Mouse (Mus musculus): ENCODE results near the gene 6430531B16Rik. TPM values are rescaled to one million over a fixed set of nuclear protein-coding genes. Genes with fewer than 3 reads are reported as not detected.

The 6430531B16Rik gene
- polyA plus RNA-seq, 1 experiment from 2014 or later: not detected

DNA sequence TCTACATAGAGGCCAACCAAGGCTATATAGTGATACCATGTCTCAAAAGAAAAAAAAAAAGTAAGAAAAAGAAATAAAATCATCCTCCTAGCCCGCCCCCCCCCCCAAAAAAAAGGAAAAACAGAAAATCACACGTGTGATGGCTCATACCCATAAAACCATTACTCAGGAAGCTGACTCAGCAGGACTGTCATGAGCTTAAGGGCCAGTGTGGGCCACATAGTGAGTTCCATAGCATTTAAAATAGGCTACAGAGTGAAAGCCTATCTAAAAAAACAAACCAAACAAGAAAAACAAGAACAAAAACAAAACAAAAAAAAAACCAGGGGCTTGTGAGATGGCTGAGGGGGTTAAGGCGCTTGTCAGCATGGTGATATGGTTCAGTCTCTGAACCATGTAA is 2.2 kb upstream of the 6430531B16Rik start:
- WGBS: 52% methylated on average over 3 of the region's 3 CpGs
- no peak overlapping the region for H3K9ac ChIP-seq (ENCODE audit: low read length)

DNA sequence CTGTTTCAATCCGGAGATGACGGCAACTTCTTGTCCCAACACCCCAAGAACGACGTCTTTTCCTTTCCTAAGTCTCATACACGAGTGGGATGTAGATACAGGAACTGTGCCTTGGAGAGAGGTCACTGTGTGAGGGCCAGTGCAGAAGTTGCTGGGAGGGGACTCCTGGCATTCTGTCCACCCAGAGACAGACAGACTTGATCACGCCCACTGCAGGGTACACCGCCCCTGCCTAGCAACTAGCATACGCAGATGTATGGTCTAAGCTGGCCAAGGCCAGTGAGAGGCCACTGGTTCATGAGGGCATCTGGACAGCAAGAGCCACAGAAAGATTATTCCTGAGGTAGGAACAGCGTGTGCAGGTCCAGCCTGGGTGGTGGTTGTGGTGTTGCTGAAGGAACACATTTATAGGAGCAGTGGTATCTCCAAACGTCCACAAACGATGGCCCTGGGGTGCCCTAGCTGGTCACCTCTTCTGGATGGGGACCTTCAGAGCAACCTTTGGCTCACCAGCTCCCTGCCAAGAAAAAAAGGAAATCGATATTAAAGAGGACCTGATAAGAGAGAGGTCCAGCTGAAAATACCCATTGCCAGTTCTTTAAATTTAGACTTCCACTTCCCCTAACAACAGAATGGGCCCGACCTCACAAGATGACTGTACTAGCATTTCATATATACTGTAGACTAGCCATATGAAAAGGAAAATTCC is 610 bp upstream of the 6430531B16Rik start:
- no peak for ATAC-seq (ENCODE audit: insufficient number of reproducible peaks, insufficient read depth, low FRiP score, low read depth)
- peak overlapping the region; percentile 38 for H3K9ac ChIP-seq (ENCODE audit: low read length)
- H3K4me2 ChIP-seq (ENCODE audit: low read length): peak overlapping the region; percentile 88
- H3K27me3 ChIP-seq (ENCODE audit: control insufficient read depth, insufficient read depth, low read length): peaks cover 27% of the 10 kb centered on the region
- no peak overlapping the region for H3K27ac ChIP-seq (replicated peaks in 1 of 2; ENCODE audit: control insufficient read depth in 1 of 2, insufficient read depth in 1 of 2, low read depth in 2 of 2, low read length in 2 of 2)
- WGBS: 48% methylated on average over 13 of the region's 13 CpGs
- peak overlapping the region; percentile 52 to 66 for H3K4me3 ChIP-seq (ENCODE audit: control insufficient read depth in 1 of 2, insufficient read depth in 1 of 2, low read depth in 1 of 2, low read length in 2 of 2)
- 0 out of 2 replicates have a peak, but pooled peaks cover 4% of the 10 kb centered on the region for H3K9me3 ChIP-seq (ENCODE audit: control insufficient read depth, low read length)
- no peaks in the 10 kb centered on the region for H3K36me3 ChIP-seq (ENCODE audit: control insufficient read depth, insufficient read depth, low read length)
- peaks cover 0 to 10% of the 10 kb centered on the region in 2 experiments; a peak in 2 of 4 replicates for H3K4me1 ChIP-seq (ENCODE audit: control insufficient read depth in 2 of 2, insufficient read depth in 2 of 2, low read length in 2 of 2)

More for the DNA sequence above, 2.2 kb upstream of the 6430531B16Rik start:
- no peaks in the 10 kb centered on the region for H3K9me3 ChIP-seq (ENCODE audit: control insufficient read depth, low read length)
- no peak for ATAC-seq (ENCODE audit: insufficient number of reproducible peaks, insufficient read depth, low FRiP score, low read depth)
- H3K4me2 ChIP-seq (ENCODE audit: low read length): no peak overlapping the region
- H3K4me3 ChIP-seq (ENCODE audit: control insufficient read depth in 1 of 2, insufficient read depth in 1 of 2, low read depth in 1 of 2, low read length in 2 of 2): no peak overlapping the region
- peaks cover 0 to 10% of the 10 kb centered on the region in 2 experiments; a peak in 2 of 4 replicates for H3K4me1 ChIP-seq (ENCODE audit: control insufficient read depth in 2 of 2, insufficient read depth in 2 of 2, low read length in 2 of 2)
- no peak overlapping the region for H3K27ac ChIP-seq (replicated peaks in 1 of 2; ENCODE audit: control insufficient read depth in 1 of 2, insufficient read depth in 1 of 2, low read depth in 2 of 2, low read length in 2 of 2)
- H3K27me3 ChIP-seq (ENCODE audit: control insufficient read depth, insufficient read depth, low read length): peaks cover 24% of the 10 kb centered on the region
- no peaks in the 10 kb centered on the region for H3K36me3 ChIP-seq (ENCODE audit: control insufficient read depth, insufficient read depth, low read length)

GRCm38 (mm10) chr7:139975471-139975870 is 3.1 kb downstream of the 6430531B16Rik start:
- no peak overlapping the region for H3K4me3 ChIP-seq (ENCODE audit: control insufficient read depth in 1 of 2, insufficient read depth in 1 of 2, low read depth in 1 of 2, low read length in 2 of 2)
- 43% methylated on average over 5 of the region's 5 CpGs for WGBS
- H3K27me3 ChIP-seq (ENCODE audit: control insufficient read depth, insufficient read depth, low read length): peaks cover 25% of the 10 kb centered on the region
- H3K27ac ChIP-seq (replicated peaks in 1 of 2; ENCODE audit: control insufficient read depth in 1 of 2, insufficient read depth in 1 of 2, low read depth in 2 of 2, low read length in 2 of 2): no peak overlapping the region
- H3K36me3 ChIP-seq (ENCODE audit: control insufficient read depth, insufficient read depth, low read length): no peaks in the 10 kb centered on the region
- no peak for ATAC-seq (ENCODE audit: insufficient number of reproducible peaks, insufficient read depth, low FRiP score, low read depth)
- H3K4me2 ChIP-seq (ENCODE audit: low read length): no peak overlapping the region
- no peak overlapping the region for H3K9ac ChIP-seq (ENCODE audit: low read length)
- H3K4me1 ChIP-seq (ENCODE audit: control insufficient read depth in 2 of 2, insufficient read depth in 2 of 2, low read length in 2 of 2): peaks cover 0 to 12% of the 10 kb centered on the region in 2 experiments; a peak in 2 of 4 replicates
- 0 out of 2 replicates have a peak, but pooled peaks cover 4% of the 10 kb centered on the region for H3K9me3 ChIP-seq (ENCODE audit: control insufficient read depth, low read length)

- no peak overlapping the region for H3K9ac ChIP-seq (ENCODE audit: low read length)
- peaks cover 0 to 12% of the 10 kb centered on the region in 2 experiments; a peak in 2 of 4 replicates for H3K4me1 ChIP-seq (ENCODE audit: control insufficient read depth in 2 of 2, insufficient read depth in 2 of 2, low read length in 2 of 2)
- H3K4me2 ChIP-seq (ENCODE audit: low read length): no peak overlapping the region
- no peak for ATAC-seq (ENCODE audit: insufficient number of reproducible peaks, insufficient read depth, low FRiP score, low read depth)
- 64% methylated on average over 10 of the region's 10 CpGs for WGBS
- no peak overlapping the region for H3K27ac ChIP-seq (replicated peaks in 1 of 2; ENCODE audit: control insufficient read depth in 1 of 2, insufficient read depth in 1 of 2, low read depth in 2 of 2, low read length in 2 of 2)
- H3K9me3 ChIP-seq (ENCODE audit: control insufficient read depth, low read length): 0 out of 2 replicates have a peak, but pooled peaks cover 4% of the 10 kb centered on the region
- H3K27me3 ChIP-seq (ENCODE audit: control insufficient read depth, insufficient read depth, low read length): peaks cover 18% of the 10 kb centered on the region
- H3K4me3 ChIP-seq (ENCODE audit: control insufficient read depth in 1 of 2, insufficient read depth in 1 of 2, low read depth in 1 of 2, low read length in 2 of 2): no peak overlapping the region
- no peaks in the 10 kb centered on the region for H3K36me3 ChIP-seq (ENCODE audit: control insufficient read depth, insufficient read depth, low read length)
Observed at GRCm38 (mm10) chr7:139974307-139974706, 4.2 kb downstream of the 6430531B16Rik start.

- Histone ChIP-seq H3K4me2 (ENCODE audit: low read length) (no peak overlapping the region), H3K9me3 (ENCODE audit: control insufficient read depth, low read length) (0 out of 2 replicates have a peak, but pooled peaks cover 4% of the 10 kb centered on the region), H3K4me1 (ENCODE audit: control insufficient read depth in 2 of 2, insufficient read depth in 2 of 2, low read length in 2 of 2) (peaks cover 0 to 3% of the 10 kb centered on the region in 2 experiments; a peak in 2 of 4 replicates), H3K9ac (ENCODE audit: low read length) (no peak overlapping the region), H3K4me3 (ENCODE audit: control insufficient read depth in 1 of 2, insufficient read depth in 1 of 2, low read depth in 1 of 2, low read length in 2 of 2) (no peak overlapping the region), H3K36me3 (ENCODE audit: control insufficient read depth, insufficient read depth, low read length) (no peaks in the 10 kb centered on the region), H3K27me3 (ENCODE audit: control insufficient read depth, insufficient read depth, low read length) (peaks cover 15% of the 10 kb centered on the region), H3K27ac (replicated peaks in 1 of 2; ENCODE audit: control insufficient read depth in 1 of 2, insufficient read depth in 1 of 2, low read depth in 2 of 2, low read length in 2 of 2) (no peak overlapping the region)
- no peak for ATAC-seq (ENCODE audit: insufficient number of reproducible peaks, insufficient read depth, low FRiP score, low read depth)
Observed at GRCm38 (mm10) chr7:139972923-139973331, 5.6 kb downstream of the 6430531B16Rik start.

DNA sequence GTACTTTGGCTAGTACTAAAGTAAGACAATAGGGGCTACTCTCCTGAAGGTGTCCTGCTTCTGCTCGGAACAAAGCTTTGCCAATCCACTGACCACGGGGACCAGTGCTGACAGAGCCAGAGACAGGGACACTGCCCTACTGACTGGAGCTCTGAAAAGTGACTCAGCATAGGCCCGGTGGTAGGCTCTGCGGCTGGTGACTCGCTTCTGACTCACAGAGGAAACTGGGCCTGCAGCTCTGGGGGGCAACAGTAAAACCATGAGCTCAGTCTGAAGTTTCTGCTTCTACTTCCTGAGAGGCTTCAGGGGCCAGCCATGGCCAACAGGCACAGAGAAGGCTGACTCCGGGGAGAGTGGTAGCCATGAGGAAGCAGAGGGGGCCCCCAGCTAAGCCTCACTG is 7.1 kb downstream of the 6430531B16Rik start:
- Histone ChIP-seq H3K9ac (ENCODE audit: low read length) (no peak overlapping the region), H3K36me3 (ENCODE audit: control insufficient read depth, insufficient read depth, low read length) (no peaks in the 10 kb centered on the region), H3K9me3 (ENCODE audit: control insufficient read depth, low read length) (0 out of 2 replicates have a peak, but pooled peaks cover 4% of the 10 kb centered on the region), H3K4me1 (ENCODE audit: control insufficient read depth in 2 of 2, insufficient read depth in 2 of 2, low read length in 2 of 2) (peaks cover 0 to 3% of the 10 kb centered on the region in 2 experiments; a peak in 2 of 4 replicates), H3K27me3 (ENCODE audit: control insufficient read depth, insufficient read depth, low read length) (peaks cover 20% of the 10 kb centered on the region), H3K27ac (replicated peaks in 1 of 2; ENCODE audit: control insufficient read depth in 1 of 2, insufficient read depth in 1 of 2, low read depth in 2 of 2, low read length in 2 of 2) (no peak overlapping the region), H3K4me2 (ENCODE audit: low read length) (no peak overlapping the region), H3K4me3 (ENCODE audit: control insufficient read depth in 1 of 2, insufficient read depth in 1 of 2, low read depth in 1 of 2, low read length in 2 of 2) (no peak overlapping the region)
- ATAC-seq (ENCODE audit: insufficient number of reproducible peaks, insufficient read depth, low FRiP score, low read depth): no peak
- WGBS: 57% methylated on average over 6 of the region's 6 CpGs

DNA sequence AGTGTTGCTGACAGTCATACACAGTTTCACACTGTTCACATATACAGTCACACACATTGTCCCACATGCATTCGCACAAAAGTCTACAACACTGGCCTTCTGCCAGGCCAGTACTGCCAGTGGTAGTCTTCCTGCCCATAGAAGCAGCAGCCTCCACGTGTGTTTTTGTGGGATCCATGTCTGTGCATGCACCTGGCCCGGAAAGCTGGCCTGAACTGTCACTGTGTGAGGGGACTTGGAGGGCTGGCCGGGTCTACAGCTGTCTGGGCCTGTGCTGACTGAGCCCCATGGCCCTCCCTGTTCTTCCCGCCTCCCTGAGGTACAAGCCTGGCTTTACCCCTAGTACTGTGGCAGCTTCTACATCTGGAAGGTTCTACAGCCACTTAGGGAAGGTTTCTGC is 7.6 kb downstream of the 6430531B16Rik start:
- Histone ChIP-seq H3K27me3 (ENCODE audit: control insufficient read depth, insufficient read depth, low read length) (peaks cover 16% of the 10 kb centered on the region; the same call in 1 of the 2 replicates), H3K4me3 (ENCODE audit: control insufficient read depth in 1 of 2, insufficient read depth in 1 of 2, low read depth in 1 of 2, low read length in 2 of 2) (no peak overlapping the region), H3K4me2 (ENCODE audit: low read length) (no peak overlapping the region), H3K9me3 (ENCODE audit: control insufficient read depth, low read length) (0 out of 2 replicates have a peak, but pooled peaks cover 4% of the 10 kb centered on the region), H3K4me1 (ENCODE audit: control insufficient read depth in 2 of 2, insufficient read depth in 2 of 2, low read length in 2 of 2) (peaks cover 0 to 3% of the 10 kb centered on the region in 2 experiments; a peak in 2 of 4 replicates), H3K27ac (replicated peaks in 1 of 2; ENCODE audit: control insufficient read depth in 1 of 2, insufficient read depth in 1 of 2, low read depth in 2 of 2, low read length in 2 of 2) (no peak overlapping the region), H3K36me3 (ENCODE audit: control insufficient read depth, insufficient read depth, low read length) (no peaks in the 10 kb centered on the region), H3K9ac (ENCODE audit: low read length) (no peak overlapping the region)
- WGBS: 70% methylated on average over 5 of the region's 5 CpGs
- ATAC-seq (ENCODE audit: insufficient number of reproducible peaks, insufficient read depth, low FRiP score, low read depth): no peak

Measured in heart, embryonic 14.5 days (tissue).